ENCODE assay signal across 16 mouse cellular contexts in the genomic region with DNA sequence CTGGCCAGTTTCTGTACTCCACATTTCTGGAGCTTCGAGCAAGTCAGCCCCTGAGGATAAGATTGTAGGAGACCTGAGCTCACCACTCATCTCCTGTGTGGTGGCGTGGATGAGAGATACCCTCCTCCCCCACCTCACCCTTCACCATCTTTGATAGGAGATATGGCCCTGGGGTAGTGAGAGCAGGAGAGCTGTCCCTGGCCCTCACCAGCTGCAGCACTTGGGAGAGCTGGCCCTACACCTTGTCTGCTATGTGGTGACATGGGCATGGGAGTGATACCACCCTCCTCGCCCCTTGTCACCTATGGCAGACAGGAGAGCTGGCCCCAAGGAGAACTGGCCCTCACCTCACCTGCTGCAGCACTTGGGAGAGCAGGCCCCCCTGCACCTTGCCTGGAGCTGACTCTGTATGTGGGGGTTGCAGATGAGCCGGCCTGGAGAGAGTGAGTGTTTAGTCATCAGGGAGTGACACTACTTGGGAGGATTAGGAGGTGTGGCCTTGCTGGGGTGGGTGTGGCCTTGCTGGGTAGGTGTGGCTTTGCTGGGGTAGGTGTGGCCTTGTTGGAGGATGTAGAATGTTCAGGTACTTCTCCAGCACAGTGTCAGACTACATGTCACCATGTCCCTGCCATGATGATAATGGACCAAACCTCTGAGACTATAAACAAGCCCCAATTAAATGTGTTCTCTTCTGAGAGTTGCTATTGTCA. TPM values are rescaled to one million over a fixed set of nuclear protein-coding genes. Genes with fewer than 3 reads are reported as not detected.
DNase-seq lines count a peak whose midpoint lies in the region; ATAC-seq lines count a peak whose summit lies in the region.
"Had no signal": no experiment of that assay in that cellular context is flagged by ENCODE, and none has a peak within 500 bp of the region (broad histone marks: within the 10 kb centered on the region; RNA-seq: fewer than 3 reads in every experiment).

No protein-coding gene starts in this region.

- peak; percentile 34; the same call in 1 of the 2 replicates for ATAC-seq in embryonic facial prominence, embryonic 11.5 days (replicated peaks; ENCODE audit: insufficient number of reproducible peaks, low FRiP score, low TSS enrichment, low read depth)
- peak; percentile 67; the same call in 1 of the 2 replicates for ATAC-seq in lung, embryonic 15.5 days (ENCODE audit: borderline replicate concordance, extremely low read depth, low FRiP score, low TSS enrichment)
- peak; percentile 50; the same call in 1 of the 2 replicates for ATAC-seq in embryonic facial prominence, embryonic 13.5 days (ENCODE audit: insufficient number of reproducible peaks, insufficient read depth, low FRiP score, low TSS enrichment, low read depth)
- ATAC-seq in liver, embryonic 13.5 days (ENCODE audit: low read depth) = peak; percentile 69
- ATAC-seq in activated CD4-positive, CD25-positive, alpha-beta regulatory T cell, adult 4 months = no peak

- no peaks in the 10 kb centered on the region for H3K4me1 ChIP-seq in embryonic facial prominence, embryonic 11.5 days (ENCODE audit: control insufficient read depth, insufficient read depth, low read length)
- peaks cover 5% of the 10 kb centered on the region for H3K4me1 ChIP-seq in embryonic facial prominence, embryonic 10.5 days
- no peaks in the 10 kb centered on the region for H3K4me1 ChIP-seq in lung, embryonic 15.5 days
- H3K4me1 ChIP-seq in embryonic facial prominence, embryonic 13.5 days = peaks cover 6% of the 10 kb centered on the region; the same call in 1 of the 2 replicates
- H3K4me1 ChIP-seq in liver, embryonic 13.5 days (replicated peaks) = no peaks in the 10 kb centered on the region
- H3K4me1 ChIP-seq: forebrain, embryonic 12.5 days; midbrain, embryonic 12.5 days had no signal

- no peak overlapping the region for H3K4me3 ChIP-seq in embryonic facial prominence, embryonic 11.5 days (ENCODE audit: low read depth, low read length)
- H3K4me3 ChIP-seq in embryonic facial prominence, embryonic 10.5 days = no peak overlapping the region
- no peak overlapping the region for H3K4me3 ChIP-seq in lung, embryonic 15.5 days
- H3K4me3 ChIP-seq in embryonic facial prominence, embryonic 13.5 days = no peak overlapping the region
- H3K4me3 ChIP-seq in liver, embryonic 13.5 days (replicated peaks) = no peak overlapping the region
- H3K4me3 ChIP-seq: forebrain, embryonic 12.5 days; heart, embryonic 13.5 days; midbrain, embryonic 12.5 days had no signal

- no peak overlapping the region for H3K9ac ChIP-seq in embryonic facial prominence, embryonic 11.5 days (replicated peaks; ENCODE audit: low read length)
- no peak overlapping the region for H3K9ac ChIP-seq in lung, embryonic 15.5 days
- H3K9ac ChIP-seq in embryonic facial prominence, embryonic 13.5 days = no peak overlapping the region
- H3K9ac ChIP-seq in liver, embryonic 13.5 days = no peak overlapping the region
- H3K9ac ChIP-seq: forebrain, embryonic 12.5 days; heart, embryonic 13.5 days; liver, embryonic 14.5 days; midbrain, embryonic 12.5 days had no signal

- no peaks in the 10 kb centered on the region for H3K9me3 ChIP-seq in embryonic facial prominence, embryonic 11.5 days (replicated peaks; ENCODE audit: control insufficient read depth, low read length)
- H3K9me3 ChIP-seq in embryonic facial prominence, embryonic 10.5 days = no peaks in the 10 kb centered on the region
- no peaks in the 10 kb centered on the region for H3K9me3 ChIP-seq in lung, embryonic 15.5 days
- no peaks in the 10 kb centered on the region for H3K9me3 ChIP-seq in embryonic facial prominence, embryonic 13.5 days
- H3K9me3 ChIP-seq in liver, embryonic 13.5 days (replicated peaks) = no peaks in the 10 kb centered on the region
- H3K9me3 ChIP-seq: forebrain, embryonic 12.5 days; heart, embryonic 13.5 days; midbrain, embryonic 12.5 days had no signal

- no peak overlapping the region for H3K27ac ChIP-seq in embryonic facial prominence, embryonic 11.5 days (replicated peaks; ENCODE audit: low read depth, low read length)
- no peak overlapping the region for H3K27ac ChIP-seq in embryonic facial prominence, embryonic 10.5 days (replicated peaks)
- no peak overlapping the region for H3K27ac ChIP-seq in lung, embryonic 15.5 days
- no peak overlapping the region for H3K27ac ChIP-seq in embryonic facial prominence, embryonic 13.5 days
- H3K27ac ChIP-seq in liver, embryonic 13.5 days = no peak overlapping the region
- H3K27ac ChIP-seq: forebrain, embryonic 12.5 days; heart, embryonic 13.5 days; liver, embryonic 14.5 days; midbrain, embryonic 12.5 days had no signal

- no peak for DNase-seq in embryonic facial prominence, embryonic 11.5 days (ENCODE audit: low spot score)
- DNase-seq in embryonic facial prominence, embryonic 10.5 days (ENCODE audit: low spot score) = no peak
- DNase-seq in lung, postnatal 4 days = no peak
- DNase-seq in liver, embryonic 13.5 days = peak; percentile 17
- no peak for DNase-seq in layer of hippocampus, adult 9-11 months
- DNase-seq: cerebellum, adult 8-10 months; embryo, embryonic 11 days; kidney, postnatal 25 days; thymus, postnatal 14 days had no signal

- WGBS in embryonic facial prominence, embryonic 11.5 days = 81% methylated on average over 4 of the region's 4 CpGs
- 79% methylated on average over 4 of the region's 4 CpGs for WGBS in embryonic facial prominence, embryonic 10.5 days
- WGBS in lung, embryonic 15.5 days = 70% methylated on average over 4 of the region's 4 CpGs
- 80% methylated on average over 4 of the region's 4 CpGs for WGBS in embryonic facial prominence, embryonic 13.5 days
- WGBS in liver, embryonic 13.5 days (ENCODE audit: insufficient replicate concordance) = 62% methylated on average over 4 of the region's 4 CpGs

- no peak overlapping the region for H3K4me2 ChIP-seq in embryonic facial prominence, embryonic 11.5 days (ENCODE audit: low read depth, low read length)
- no peak overlapping the region for H3K4me2 ChIP-seq in lung, embryonic 15.5 days
- H3K4me2 ChIP-seq in embryonic facial prominence, embryonic 13.5 days = no peak overlapping the region
- H3K4me2 ChIP-seq in liver, embryonic 13.5 days = no peak overlapping the region
- H3K4me2 ChIP-seq: forebrain, embryonic 12.5 days; heart, embryonic 13.5 days; midbrain, embryonic 12.5 days had no signal

- H3K36me3 ChIP-seq in embryonic facial prominence, embryonic 11.5 days (replicated peaks; ENCODE audit: control insufficient read depth, insufficient read depth, low read depth, low read length) = no peaks in the 10 kb centered on the region
- H3K36me3 ChIP-seq in embryonic facial prominence, embryonic 10.5 days (replicated peaks) = no peaks in the 10 kb centered on the region
- no peaks in the 10 kb centered on the region for H3K36me3 ChIP-seq in lung, embryonic 15.5 days
- H3K36me3 ChIP-seq in embryonic facial prominence, embryonic 13.5 days = no peaks in the 10 kb centered on the region
- no peaks in the 10 kb centered on the region for H3K36me3 ChIP-seq in liver, embryonic 13.5 days
- H3K36me3 ChIP-seq: forebrain, embryonic 12.5 days; heart, embryonic 13.5 days; midbrain, embryonic 12.5 days had no signal

- no peaks in the 10 kb centered on the region for H3K27me3 ChIP-seq in embryonic facial prominence, embryonic 11.5 days (ENCODE audit: control insufficient read depth, insufficient read depth, low read length)
- H3K27me3 ChIP-seq in embryonic facial prominence, embryonic 10.5 days (replicated peaks; ENCODE audit: low read depth, poor library complexity, severe bottlenecking) = no peaks in the 10 kb centered on the region; the same call in 1 of the 2 replicates
- H3K27me3 ChIP-seq in lung, embryonic 15.5 days = no peaks in the 10 kb centered on the region
- H3K27me3 ChIP-seq in embryonic facial prominence, embryonic 13.5 days = no peaks in the 10 kb centered on the region
- no peaks in the 10 kb centered on the region for H3K27me3 ChIP-seq in liver, embryonic 13.5 days
- H3K27me3 ChIP-seq: forebrain, embryonic 12.5 days; heart, embryonic 13.5 days; midbrain, embryonic 12.5 days had no signal

RNA-seq across cellular contexts. Expression of gene Clec3b, which starts 12.4 kb away (rescaled TPM):
- not detected in 2 replicates for polyA plus RNA-seq in embryonic facial prominence, embryonic 11.5 days (2014; fragmentation: Nextera tagmentation; extraction: Ambion mirVana)
- polyA plus RNA-seq in embryonic facial prominence, embryonic 10.5 days (2016; fragmentation: Nextera tagmentation; extraction: Ambion mirVana) = 0.15 TPM in 1 of 2 replicates, not detected in the other
- 1.7 and 3.1 TPM in 2 replicates for polyA plus RNA-seq in lung, embryonic 15.5 days (2015; fragmentation: Nextera tagmentation; extraction: Ambion mirVana)
- 0.21 TPM in 1 of 2 replicates, not detected in the other for polyA plus RNA-seq in embryonic facial prominence, embryonic 13.5 days (2015; fragmentation: Nextera tagmentation; extraction: Ambion mirVana)
- 0.10 TPM in 1 of 2 replicates, not detected in the other for polyA plus RNA-seq in liver, embryonic 13.5 days (2015; fragmentation: Nextera tagmentation; extraction: Ambion mirVana)
- not detected for polyA plus RNA-seq in activated CD4-positive, CD25-positive, alpha-beta regulatory T cell, adult 4 months (2017; shearing (Covaris generic))

RNA-seq across cellular contexts. Expression of gene Exosc7, which starts 50.1 kb away (rescaled TPM):
- polyA plus RNA-seq in embryonic facial prominence, embryonic 11.5 days (2014; fragmentation: Nextera tagmentation; extraction: Ambion mirVana) = 106 and 109 TPM in 2 replicates
- polyA plus RNA-seq in embryonic facial prominence, embryonic 10.5 days (2016; fragmentation: Nextera tagmentation; extraction: Ambion mirVana) = 129 and 143 TPM in 2 replicates
- 117 and 124 TPM in 2 replicates for polyA plus RNA-seq in lung, embryonic 15.5 days (2015; fragmentation: Nextera tagmentation; extraction: Ambion mirVana)
- 99.4 and 104 TPM in 2 replicates for polyA plus RNA-seq in embryonic facial prominence, embryonic 13.5 days (2015; fragmentation: Nextera tagmentation; extraction: Ambion mirVana)
- 109 and 118 TPM in 2 replicates for polyA plus RNA-seq in liver, embryonic 13.5 days (2015; fragmentation: Nextera tagmentation; extraction: Ambion mirVana)
- 10 to 100 TPM; 85.5 to 95.0 TPM for polyA plus RNA-seq in activated CD4-positive, CD25-positive, alpha-beta regulatory T cell, adult 4 months (2017; shearing (Covaris generic))

RNA-seq across cellular contexts. Expression of gene Zdhhc3, which starts 50.1 kb away (rescaled TPM):
- 56.9 and 64.3 TPM in 2 replicates for polyA plus RNA-seq in embryonic facial prominence, embryonic 11.5 days (2014; fragmentation: Nextera tagmentation; extraction: Ambion mirVana)
- 73.1 and 77.9 TPM in 2 replicates for polyA plus RNA-seq in embryonic facial prominence, embryonic 10.5 days (2016; fragmentation: Nextera tagmentation; extraction: Ambion mirVana)
- 70.2 and 73.1 TPM in 2 replicates for polyA plus RNA-seq in lung, embryonic 15.5 days (2015; fragmentation: Nextera tagmentation; extraction: Ambion mirVana)
- 72.1 and 74.7 TPM in 2 replicates for polyA plus RNA-seq in embryonic facial prominence, embryonic 13.5 days (2015; fragmentation: Nextera tagmentation; extraction: Ambion mirVana)
- 37.9 and 43.3 TPM in 2 replicates for polyA plus RNA-seq in liver, embryonic 13.5 days (2015; fragmentation: Nextera tagmentation; extraction: Ambion mirVana)
- 10 to 100 TPM; 13.6 to 19.3 TPM for polyA plus RNA-seq in activated CD4-positive, CD25-positive, alpha-beta regulatory T cell, adult 4 months (2017; shearing (Covaris generic))

RNA-seq across cellular contexts. Expression of gene Cdcp1, which starts 52.7 kb away (rescaled TPM):
- polyA plus RNA-seq in embryonic facial prominence, embryonic 11.5 days (2014; fragmentation: Nextera tagmentation; extraction: Ambion mirVana) = 3.0 and 3.8 TPM in 2 replicates
- polyA plus RNA-seq in embryonic facial prominence, embryonic 10.5 days (2016; fragmentation: Nextera tagmentation; extraction: Ambion mirVana) = 5.5 and 6.0 TPM in 2 replicates
- polyA plus RNA-seq in lung, embryonic 15.5 days (2015; fragmentation: Nextera tagmentation; extraction: Ambion mirVana) = 10.8 and 11.8 TPM in 2 replicates
- polyA plus RNA-seq in embryonic facial prominence, embryonic 13.5 days (2015; fragmentation: Nextera tagmentation; extraction: Ambion mirVana) = 8.3 and 9.2 TPM in 2 replicates
- polyA plus RNA-seq in liver, embryonic 13.5 days (2015; fragmentation: Nextera tagmentation; extraction: Ambion mirVana) = 0.13 and 0.21 TPM in 2 replicates
- under 1 TPM; 0.57 to 0.97 TPM for polyA plus RNA-seq in activated CD4-positive, CD25-positive, alpha-beta regulatory T cell, adult 4 months (2017; shearing (Covaris generic))
